Mouse (Mus musculus): ENCODE data around the gene Serpinb1c. TPM values are rescaled to one million over a fixed set of nuclear protein-coding genes. Genes with fewer than 3 reads are reported as not detected.

Serpinb1c gene
- polyA plus RNA-seq, 2 experiments = not detected

DNA sequence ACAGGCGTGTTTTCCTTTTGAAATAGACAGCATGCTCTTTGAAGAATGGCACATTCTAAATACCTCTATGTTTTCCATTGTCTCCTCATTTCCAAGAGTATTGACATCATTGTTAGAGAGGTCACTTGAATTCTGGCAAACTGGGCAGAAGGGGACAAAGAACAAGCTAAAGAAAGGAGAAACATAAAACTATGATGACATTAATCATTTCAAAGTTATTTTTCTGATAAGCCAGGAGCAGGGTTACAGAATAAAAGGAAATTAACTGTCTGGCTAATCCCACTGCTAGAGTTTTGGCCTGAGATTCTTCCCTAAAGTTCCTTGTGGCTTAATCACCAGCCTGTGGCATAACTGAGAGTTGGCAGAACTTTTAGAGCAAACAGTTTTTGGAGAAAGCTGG is 29.2 kb upstream of the Serpinb1c start:
- no peak for DNase-seq (ENCODE audit: low spot score)
- Histone ChIP-seq H3K4me1 (ENCODE audit: control insufficient read depth, insufficient read depth, low read length) (no peaks in the 10 kb centered on the region), H3K9ac (ENCODE audit: low read depth, low read length, severe bottlenecking) (no peak overlapping the region), H3K4me2 (replicated peaks; ENCODE audit: low read depth, low read length, severe bottlenecking) (no peak overlapping the region), H3K4me3 (replicated peaks; ENCODE audit: low read length) (no peak overlapping the region), H3K27me3 (ENCODE audit: control insufficient read depth, insufficient read depth, low read length) (no peaks in the 10 kb centered on the region), H3K36me3 (ENCODE audit: control insufficient read depth, insufficient read depth, low read length) (no peaks in the 10 kb centered on the region), H3K27ac (replicated peaks; ENCODE audit: low read depth, low read length) (no peak overlapping the region), H3K9me3 (ENCODE audit: control insufficient read depth, low read length) (no peaks in the 10 kb centered on the region)
- WGBS = 88% methylated on average over 1 of the region's 1 CpGs
- no peak for ATAC-seq (ENCODE audit: low FRiP score, low read depth)
- TF ChIP-seq POLR2A (IDR thresholded peaks at IDR 0.05; ENCODE audit: borderline replicate concordance, extremely low read depth, insufficient read depth, insufficient read length) = no peak

DNA sequence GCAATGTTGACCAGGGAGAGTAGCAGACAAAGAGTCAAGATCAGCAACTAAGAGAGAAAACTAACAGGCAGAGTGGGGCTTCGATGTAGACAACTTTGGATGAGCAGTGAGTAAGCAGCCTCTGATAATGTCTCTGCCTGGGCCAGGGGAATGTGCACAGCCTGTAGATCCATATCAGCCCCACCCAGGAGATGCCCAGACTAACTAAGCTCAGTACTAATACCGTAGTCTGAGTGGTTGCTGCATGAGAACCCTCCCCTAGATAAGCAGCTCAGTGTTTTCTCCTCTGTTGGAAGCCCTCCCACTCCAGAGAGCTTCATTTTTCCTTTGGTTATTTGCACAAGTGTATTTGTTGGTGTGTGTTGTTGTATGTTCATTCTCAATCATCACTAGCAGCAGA is 28.6 kb upstream of the Serpinb1c start:
- no peak overlapping the region for H3K4me2 ChIP-seq (replicated peaks; ENCODE audit: low read depth, low read length, severe bottlenecking)
- H3K9ac ChIP-seq (ENCODE audit: low read depth, low read length, severe bottlenecking) = no peak overlapping the region
- H3K9me3 ChIP-seq (ENCODE audit: control insufficient read depth, low read length) = no peaks in the 10 kb centered on the region
- H3K4me3 ChIP-seq (replicated peaks; ENCODE audit: low read length) = no peak overlapping the region
- H3K27ac ChIP-seq (replicated peaks; ENCODE audit: low read depth, low read length) = no peak overlapping the region
- WGBS = 75% methylated on average over 2 of the region's 2 CpGs
- no peak for DNase-seq (ENCODE audit: low spot score)
- no peak for TF ChIP-seq POLR2A (IDR thresholded peaks at IDR 0.05; ENCODE audit: borderline replicate concordance, extremely low read depth, insufficient read depth, insufficient read length)
- H3K27me3 ChIP-seq (ENCODE audit: control insufficient read depth, insufficient read depth, low read length) = no peaks in the 10 kb centered on the region
- H3K36me3 ChIP-seq (ENCODE audit: control insufficient read depth, insufficient read depth, low read length) = no peaks in the 10 kb centered on the region
- no peak for ATAC-seq (ENCODE audit: low FRiP score, low read depth)
- H3K4me1 ChIP-seq (ENCODE audit: control insufficient read depth, insufficient read depth, low read length) = no peaks in the 10 kb centered on the region

DNA sequence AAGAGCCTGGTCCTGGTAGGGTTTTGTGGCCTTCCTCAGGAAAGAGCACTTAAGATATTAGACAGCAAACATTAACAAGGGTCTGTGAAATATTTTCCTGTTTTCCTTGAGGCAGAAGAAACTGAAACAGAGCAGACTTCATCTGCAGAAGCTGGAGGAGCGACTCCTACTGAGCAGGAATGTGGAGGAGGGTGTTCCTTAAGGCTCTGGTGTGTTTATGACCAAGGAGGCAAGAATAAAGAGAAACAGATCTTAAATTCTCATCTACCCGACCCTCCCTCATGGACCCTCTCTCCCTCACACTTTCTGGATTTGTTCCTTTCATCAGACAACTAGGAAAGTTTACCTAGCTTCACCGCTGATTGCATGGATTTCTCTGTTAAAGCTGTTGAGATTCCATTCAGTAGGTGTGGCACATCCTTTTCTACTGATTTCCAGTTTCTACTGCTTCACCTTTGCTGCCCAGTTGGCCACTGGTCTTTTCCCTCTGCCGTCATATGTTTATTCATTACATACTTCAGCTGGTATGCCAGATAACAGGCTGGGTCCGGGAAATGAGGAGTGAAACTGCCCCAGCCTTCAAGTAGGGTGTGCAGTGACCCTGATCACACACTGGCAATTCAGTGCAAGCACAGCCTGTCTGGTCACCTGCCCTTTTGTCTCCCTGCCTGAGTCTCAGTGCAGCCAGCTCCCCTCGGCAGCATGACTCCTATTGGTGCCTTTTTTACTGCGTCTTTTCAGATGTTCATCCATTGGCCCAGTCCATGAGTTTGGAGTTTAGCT is 26.8 kb upstream of the Serpinb1c start:
- 57% methylated on average over 7 of the region's 7 CpGs for WGBS
- Histone ChIP-seq H3K9ac (ENCODE audit: low read depth, low read length, severe bottlenecking) (no peak overlapping the region), H3K4me2 (replicated peaks; ENCODE audit: low read depth, low read length, severe bottlenecking) (no peak overlapping the region), H3K4me1 (ENCODE audit: control insufficient read depth, insufficient read depth, low read length) (no peaks in the 10 kb centered on the region), H3K9me3 (ENCODE audit: control insufficient read depth, low read length) (no peaks in the 10 kb centered on the region), H3K27ac (replicated peaks; ENCODE audit: low read depth, low read length) (no peak overlapping the region), H3K36me3 (ENCODE audit: control insufficient read depth, insufficient read depth, low read length) (no peaks in the 10 kb centered on the region), H3K4me3 (replicated peaks; ENCODE audit: low read length) (no peak overlapping the region), H3K27me3 (ENCODE audit: control insufficient read depth, insufficient read depth, low read length) (no peaks in the 10 kb centered on the region)
- ATAC-seq (ENCODE audit: low FRiP score, low read depth) (no peak), DNase-seq (ENCODE audit: low spot score) (no peak)
- TF ChIP-seq POLR2A (IDR thresholded peaks at IDR 0.05; ENCODE audit: borderline replicate concordance, extremely low read depth, insufficient read depth, insufficient read length) = no peak

DNA sequence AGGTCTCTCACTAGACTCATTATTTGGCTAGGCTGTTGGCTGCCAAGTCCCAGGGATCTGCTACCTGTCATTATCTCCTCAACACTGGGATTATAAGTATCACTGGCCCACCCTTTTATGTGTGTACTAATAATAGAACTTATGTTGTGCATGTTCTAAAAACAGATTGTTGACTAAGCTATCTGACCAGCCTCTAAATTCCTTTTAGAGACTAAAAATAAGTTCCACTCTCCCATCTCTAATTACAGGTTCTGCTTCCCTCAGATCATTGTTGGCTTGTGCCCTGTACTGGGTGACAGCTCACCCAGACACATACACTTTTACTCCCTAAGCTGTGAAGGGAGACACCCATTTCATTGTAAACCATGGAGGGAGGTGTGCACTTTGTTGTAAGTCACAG is 24.6 kb upstream of the Serpinb1c start:
- no peaks in the 10 kb centered on the region for H3K4me1 ChIP-seq (ENCODE audit: control insufficient read depth, insufficient read depth, low read length)
- H3K36me3 ChIP-seq (ENCODE audit: control insufficient read depth, insufficient read depth, low read length) = no peaks in the 10 kb centered on the region
- no peaks in the 10 kb centered on the region for H3K27me3 ChIP-seq (ENCODE audit: control insufficient read depth, insufficient read depth, low read length)
- no peaks in the 10 kb centered on the region for H3K9me3 ChIP-seq (ENCODE audit: control insufficient read depth, low read length)
- TF ChIP-seq POLR2A (IDR thresholded peaks at IDR 0.05; ENCODE audit: borderline replicate concordance, extremely low read depth, insufficient read depth, insufficient read length) = no peak
- no peak overlapping the region for H3K9ac ChIP-seq (ENCODE audit: low read depth, low read length, severe bottlenecking)
- no peak overlapping the region for H3K27ac ChIP-seq (replicated peaks; ENCODE audit: low read depth, low read length)
- ATAC-seq (ENCODE audit: low FRiP score, low read depth) (no peak), DNase-seq (ENCODE audit: low spot score) (no peak)
- no peak overlapping the region for H3K4me2 ChIP-seq (replicated peaks; ENCODE audit: low read depth, low read length, severe bottlenecking)
- H3K4me3 ChIP-seq (replicated peaks; ENCODE audit: low read length) = no peak overlapping the region

DNA sequence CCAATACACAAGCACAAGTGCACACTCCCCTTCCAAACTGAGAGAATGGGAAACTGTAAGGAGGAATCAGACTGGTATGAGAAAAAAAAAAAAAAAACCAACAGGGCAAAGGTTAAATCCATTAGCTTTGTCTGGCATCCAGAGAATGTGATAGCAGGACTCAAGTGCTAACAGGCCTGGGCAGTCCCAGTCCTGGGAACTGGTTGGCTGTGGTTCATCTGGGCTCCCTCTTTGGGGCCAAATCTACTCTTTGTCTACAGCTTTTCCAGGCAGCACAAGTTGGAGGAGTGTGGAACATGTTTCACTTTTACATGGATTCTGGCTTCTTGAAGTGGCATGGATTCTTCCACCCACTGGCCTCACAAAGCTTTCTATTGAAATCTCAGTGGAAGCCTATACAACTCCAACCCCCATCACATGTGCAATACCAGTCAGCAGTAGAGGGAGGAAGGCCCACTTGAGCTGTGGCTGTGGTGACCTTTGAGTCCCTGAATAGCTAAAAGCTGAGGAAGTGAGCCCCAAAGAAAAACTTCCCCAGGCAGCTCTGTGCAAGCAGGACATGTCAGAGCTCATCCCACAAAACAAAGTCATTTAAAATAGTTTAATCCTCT is 14.9 kb upstream of the Serpinb1c start:
- DNase-seq (ENCODE audit: low spot score) (no peak), ATAC-seq (ENCODE audit: low FRiP score, low read depth) (no peak)
- no peak overlapping the region for H3K27ac ChIP-seq (replicated peaks; ENCODE audit: low read depth, low read length)

More for the DNA sequence above, 14.9 kb upstream of the Serpinb1c start:
- Histone ChIP-seq H3K36me3 (ENCODE audit: control insufficient read depth, insufficient read depth, low read length) (no peaks in the 10 kb centered on the region), H3K4me3 (replicated peaks; ENCODE audit: low read length) (no peak overlapping the region), H3K27me3 (ENCODE audit: control insufficient read depth, insufficient read depth, low read length) (no peaks in the 10 kb centered on the region), H3K4me1 (ENCODE audit: control insufficient read depth, insufficient read depth, low read length) (no peaks in the 10 kb centered on the region), H3K9ac (ENCODE audit: low read depth, low read length, severe bottlenecking) (no peak overlapping the region), H3K4me2 (replicated peaks; ENCODE audit: low read depth, low read length, severe bottlenecking) (no peak overlapping the region), H3K9me3 (ENCODE audit: control insufficient read depth, low read length) (no peaks in the 10 kb centered on the region)
- TF ChIP-seq POLR2A (IDR thresholded peaks at IDR 0.05; ENCODE audit: borderline replicate concordance, extremely low read depth, insufficient read depth, insufficient read length) = no peak
